Mouse (Mus musculus) CD4-positive, CD25-positive, alpha-beta regulatory T cell, adult 9 weeks (primary cell): ENCODE results near the gene Cenpc1. TPM values are rescaled to one million over a fixed set of nuclear protein-coding genes. Genes with fewer than 3 reads are reported as not detected.

Experiments
- polyA plus RNA-seq: library from polyadenylated mRNA; unstranded; fragments of 100-300 nt; shearing (Covaris generic); gene quantifications from one replicate; pipeline ENCODE4 v1.2.1, GENCODE M21; 2017

Gene Cenpc1
- 19.4 TPM for polyA plus RNA-seq

GRCm38 (mm10) chr5:86065101-86065875, at the start of gene Cenpc1:
Gene Cenpc1, minus strand, starts transcription at chr5:86065583.

DNA sequence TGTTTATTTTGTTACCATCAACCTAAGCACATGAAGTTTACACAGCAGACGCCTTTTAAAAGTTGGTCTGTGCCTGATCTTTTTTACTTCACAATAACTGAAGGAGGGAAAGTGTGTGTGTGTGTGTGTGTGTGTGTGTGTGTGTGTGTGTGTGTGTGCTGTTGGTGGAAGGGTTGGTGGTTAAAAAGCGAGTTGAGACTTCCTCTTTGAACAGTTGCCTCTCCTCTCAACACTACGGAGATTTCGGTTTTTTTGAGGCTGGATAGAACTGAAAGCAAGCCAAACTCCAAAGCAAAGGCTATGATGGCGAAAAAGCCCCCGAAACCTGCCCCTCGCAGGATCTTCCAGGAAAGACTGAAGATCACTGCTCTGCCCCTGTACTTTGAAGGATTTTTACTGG, 6.2 kb upstream of the Cenpc1 start, which contains the start of gene Stap1:
Gene Stap1 (plus strand): TSS at position 209 of the 400 bp plus-strand sequence.

Other genes starting within 250 kb of the Cenpc1 start
- 93.7 TPM for gene Stap1, start 6.2 kb upstream of the Cenpc1 start, polyA plus RNA-seq
- gene Uba6, start 107.2 kb upstream of the Cenpc1 start, polyA plus RNA-seq: 26.6 TPM
- not detected for gene Gnrhr, start 132.3 kb upstream of the Cenpc1 start, polyA plus RNA-seq
- gene Tmprss11c, start 223.7 kb upstream of the Cenpc1 start, polyA plus RNA-seq: not detected